Mouse (Mus musculus) thymus, adult 2 months (tissue): ENCODE data around the gene Cradd. TPM values are rescaled to one million over a fixed set of nuclear protein-coding genes. Genes with fewer than 3 reads are reported as not detected.

Experiments used
- DNase-seq: peaks from one replicate; pipeline ENCODE4 v3.0.0; 2021
- H3K27ac ChIP-seq: fragments of 200-500 bp; 2 replicates; pipeline ENCODE4 v1.5.1; 2012; ENCODE audit warnings: low read length, control low read depth; ENCODE audit not compliant: control insufficient read depth, insufficient read depth
- H3K27me3 ChIP-seq: fragments of 200-500 bp; 2 replicates; pipeline ENCODE4 v1.6.1; 2012; ENCODE audit warnings: mild to moderate bottlenecking, low read length, moderate library complexity, mixed read lengths; ENCODE audit not compliant: control insufficient read depth, insufficient read depth
- H3K36me3 ChIP-seq: fragments of 200-500 bp; 2 replicates; pipeline ENCODE4 v1.6.1; 2012; ENCODE audit warnings: mild to moderate bottlenecking, low read length, moderate library complexity; ENCODE audit not compliant: control insufficient read depth, insufficient read depth
- H3K4me1 ChIP-seq: fragments of 200-500 bp; replicated peaks from 2 replicates; pipeline ENCODE4 v1.6.1; 2012; ENCODE audit warnings: low read length; ENCODE audit not compliant: control insufficient read depth, insufficient read depth
- H3K4me3 ChIP-seq: fragments of 200-500 bp; 2 replicates; pipeline ENCODE4 v1.5.1; 2012; ENCODE audit warnings: mild to moderate bottlenecking, low read length, control low read depth, moderate library complexity; ENCODE audit not compliant: control insufficient read depth, insufficient read depth
- CTCF ChIP-seq: fragments of 200-500 bp; IDR thresholded peaks from 2 replicates; pipeline ENCODE4 v1.5.1; 2012; ENCODE audit warnings: mild to moderate bottlenecking, control low read depth, low read length, moderate library complexity, borderline replicate concordance; ENCODE audit not compliant: control insufficient read depth, poor library complexity, insufficient read depth; ENCODE audit errors: extremely low read depth
- POLR2A ChIP-seq: fragments of 200-500 bp; IDR thresholded peaks from 2 replicates; pipeline ENCODE4 v1.6.1; 2012; ENCODE audit warnings: mild to moderate bottlenecking, low read length, control low read depth, moderate library complexity; ENCODE audit not compliant: control insufficient read depth, poor library complexity, insufficient read depth; ENCODE audit errors: extremely low read depth
- WGBS: fragments of 180-500 bp; shearing (Covaris S2); methylation state at CpG from one replicate; pipeline ENCODE4 v1.1.7; 2018; 5-methylcytosine and 5-hydroxymethylcytosine counted together
- polyA plus RNA-seq: library from polyadenylated mRNA; depleted of rRNA; stranded (reverse); fragments of >200 nt; gene quantifications from 2 replicates; pipeline ENCODE4 v1.2.3, GENCODE M21; 2012

Cradd gene
- polyA plus RNA-seq, 1 experiment = 15.8 TPM

DNA sequence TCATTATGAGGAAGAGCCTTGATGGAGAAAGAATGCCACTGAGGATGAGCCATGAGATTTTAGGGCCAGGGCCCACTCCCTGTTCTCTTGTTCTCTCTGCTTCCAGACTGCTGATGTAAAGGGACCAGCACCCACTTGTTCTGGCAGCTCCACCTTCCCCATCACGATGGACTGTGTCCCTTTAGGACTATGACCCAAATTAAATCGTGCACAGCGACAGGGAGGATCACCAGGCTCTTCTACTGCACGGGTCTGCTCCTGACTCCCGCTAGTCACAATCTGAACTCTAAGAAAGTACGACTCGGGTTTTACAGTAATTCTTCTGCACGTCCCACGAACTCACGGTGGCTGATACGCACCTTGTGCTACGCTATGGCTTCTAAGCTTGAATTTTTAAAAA is 14.9 kb downstream of the Cradd start:
- TF ChIP-seq CTCF (no peak), POLR2A (no peak)
- WGBS = 98% methylated on average over 12 of the region's 12 CpGs
- H3K27me3 ChIP-seq = no peaks in the 10 kb centered on the region
- DNase-seq = no peak
- H3K4me1 ChIP-seq = peaks cover 8% of the 10 kb centered on the region
- no peak overlapping the region for H3K27ac ChIP-seq
- H3K36me3 ChIP-seq = no peaks in the 10 kb centered on the region
- H3K4me3 ChIP-seq = no peak overlapping the region

DNA sequence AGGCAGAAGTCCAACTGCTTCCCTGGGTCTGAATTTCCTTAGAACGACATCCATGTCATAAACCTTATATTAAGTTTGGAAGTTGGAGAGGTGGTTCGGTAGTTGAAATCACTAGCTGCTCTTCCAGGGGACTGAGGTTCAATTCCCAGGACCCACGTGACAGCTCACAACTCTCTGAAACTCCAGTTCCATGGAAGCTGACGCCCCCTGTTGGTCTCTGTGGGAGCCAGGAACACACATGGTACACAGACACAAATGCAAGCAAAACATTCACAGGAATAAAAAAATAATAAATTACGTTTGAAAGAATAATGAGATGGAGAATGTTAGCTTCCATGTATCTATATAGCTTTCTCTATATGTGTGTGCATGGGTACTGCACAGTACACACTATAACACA is 16.0 kb downstream of the Cradd start:
- Histone ChIP-seq H3K4me3 (no peak overlapping the region), H3K4me1 (peaks cover under 1% of the 10 kb centered on the region; the same call in 1 of the 2 replicates), H3K27ac (no peak overlapping the region), H3K36me3 (no peaks in the 10 kb centered on the region), H3K27me3 (no peaks in the 10 kb centered on the region)
- 98% methylated on average over 5 of the region's 5 CpGs for WGBS
- no peak for DNase-seq
- TF ChIP-seq CTCF = no peak
- no peak for TF ChIP-seq POLR2A

DNA sequence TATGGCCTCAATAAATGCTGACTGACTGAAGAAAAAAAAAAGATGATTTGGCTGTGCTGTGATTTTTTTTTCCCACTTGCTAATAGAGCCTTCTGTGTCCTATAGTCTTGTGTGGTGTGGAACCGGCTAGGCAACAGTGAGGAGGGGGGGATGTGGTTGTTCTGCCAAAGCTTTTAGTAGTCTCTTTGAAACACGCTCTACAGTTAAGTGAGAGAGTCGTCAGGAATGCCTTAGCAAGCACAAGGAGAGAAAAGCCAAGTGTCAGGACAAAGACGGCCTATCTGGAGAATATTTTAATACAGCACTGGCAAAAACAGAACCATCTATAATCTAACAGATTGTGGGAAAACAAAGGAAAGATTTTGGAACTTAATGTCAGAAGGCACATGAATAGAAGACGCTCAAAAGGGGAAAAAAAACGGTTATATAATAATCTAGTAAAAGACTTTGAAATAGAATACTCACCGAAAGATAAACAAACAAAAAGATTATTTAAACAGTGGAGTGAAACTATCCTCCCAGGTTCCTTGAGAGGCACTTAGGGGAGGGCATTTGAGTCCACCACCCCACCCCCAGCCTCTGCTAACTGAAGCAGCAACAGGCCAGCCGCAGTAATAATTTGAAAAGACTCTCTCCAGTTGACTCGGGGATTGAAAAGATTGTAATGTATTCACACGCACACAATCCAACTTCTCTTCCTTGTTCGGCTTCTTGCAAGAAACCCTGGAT is 16.9 kb downstream of the Cradd start:
- no peak for DNase-seq
- Histone ChIP-seq H3K36me3 (no peaks in the 10 kb centered on the region), H3K4me1 (no peaks in the 10 kb centered on the region), H3K27me3 (no peaks in the 10 kb centered on the region), H3K4me3 (no peak overlapping the region), H3K27ac (no peak overlapping the region)
- 90% methylated on average over 11 of the region's 11 CpGs for WGBS
- TF ChIP-seq CTCF (no peak), POLR2A (no peak)

DNA sequence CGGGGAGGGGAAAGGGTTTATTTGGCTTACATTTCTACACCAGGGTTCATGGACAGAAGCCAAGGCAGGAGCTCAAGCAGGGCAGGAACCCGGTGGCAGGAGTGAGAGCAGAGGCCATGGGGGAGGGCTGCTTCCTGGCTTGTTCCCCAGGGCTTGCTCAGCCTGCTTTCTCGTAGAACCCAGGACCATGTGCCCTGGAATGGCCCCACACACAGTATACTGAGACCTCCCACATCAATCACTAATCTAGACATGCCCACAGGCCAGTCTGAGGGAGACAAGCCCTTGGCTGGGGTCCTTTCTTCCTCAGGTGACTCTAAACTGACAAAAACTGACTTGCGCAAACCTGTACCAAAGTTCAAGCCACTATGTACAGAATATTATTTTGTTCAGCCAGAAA is 19.7 kb downstream of the Cradd start:
- TF ChIP-seq CTCF (no peak), POLR2A (no peak)
- no peak for DNase-seq
- H3K36me3 ChIP-seq = no peaks in the 10 kb centered on the region
- no peak overlapping the region for H3K27ac ChIP-seq
- H3K27me3 ChIP-seq = no peaks in the 10 kb centered on the region
- WGBS = 56% methylated on average over 4 of the region's 4 CpGs
- H3K4me3 ChIP-seq = no peak overlapping the region
- no peaks in the 10 kb centered on the region for H3K4me1 ChIP-seq

DNA sequence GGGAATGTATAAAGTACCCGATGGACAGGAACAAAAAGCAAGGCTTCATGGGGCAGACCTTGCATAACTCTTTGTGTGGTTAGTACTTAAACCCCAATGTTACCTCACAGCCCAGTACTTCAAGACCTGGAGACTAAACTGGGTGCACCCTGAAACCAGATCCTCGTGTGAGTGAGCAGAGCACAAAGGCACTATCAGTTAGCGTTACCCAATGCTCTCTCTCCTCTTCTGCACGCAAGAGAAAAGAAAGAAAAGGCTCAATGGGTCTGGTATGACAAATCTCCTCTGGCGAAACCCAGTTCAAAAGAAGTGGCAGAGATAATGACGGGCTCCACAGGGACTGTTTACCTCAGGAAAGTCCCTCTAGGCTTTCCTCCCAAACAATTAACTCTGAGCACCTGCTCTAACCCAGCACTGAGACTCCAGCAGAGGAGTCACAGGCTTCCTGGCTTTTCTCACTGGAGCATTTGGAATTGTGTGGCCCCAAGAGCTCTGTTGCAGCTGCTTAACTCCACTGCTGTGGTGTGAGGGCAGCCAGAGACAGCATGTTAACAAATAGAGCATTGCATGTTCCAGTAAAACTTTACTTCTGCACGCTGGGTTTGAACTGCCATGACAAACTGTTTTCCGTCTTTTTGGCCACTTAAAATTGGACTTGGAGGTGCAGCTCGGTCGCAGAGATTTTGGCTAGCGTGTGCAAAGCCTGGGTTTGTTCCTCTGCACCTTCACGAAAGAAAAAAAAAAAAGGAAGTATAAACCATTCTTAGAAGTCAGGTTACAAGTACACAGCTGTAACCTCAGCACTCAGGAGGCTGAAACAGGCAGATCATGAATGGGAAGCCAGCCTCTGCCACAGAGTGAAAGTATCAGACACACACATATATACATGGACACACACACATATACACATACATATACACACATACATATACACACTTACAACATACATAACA is 21.4 kb downstream of the Cradd start:
- Histone ChIP-seq H3K4me1 (peaks cover 4% of the 10 kb centered on the region; the same call in 1 of the 2 replicates), H3K4me3 (no peak overlapping the region), H3K27ac (no peak overlapping the region), H3K36me3 (no peaks in the 10 kb centered on the region), H3K27me3 (no peaks in the 10 kb centered on the region)
- TF ChIP-seq POLR2A (no peak), CTCF (no peak)
- DNase-seq = no peak
- WGBS = 78% methylated on average over 12 of the region's 12 CpGs

DNA sequence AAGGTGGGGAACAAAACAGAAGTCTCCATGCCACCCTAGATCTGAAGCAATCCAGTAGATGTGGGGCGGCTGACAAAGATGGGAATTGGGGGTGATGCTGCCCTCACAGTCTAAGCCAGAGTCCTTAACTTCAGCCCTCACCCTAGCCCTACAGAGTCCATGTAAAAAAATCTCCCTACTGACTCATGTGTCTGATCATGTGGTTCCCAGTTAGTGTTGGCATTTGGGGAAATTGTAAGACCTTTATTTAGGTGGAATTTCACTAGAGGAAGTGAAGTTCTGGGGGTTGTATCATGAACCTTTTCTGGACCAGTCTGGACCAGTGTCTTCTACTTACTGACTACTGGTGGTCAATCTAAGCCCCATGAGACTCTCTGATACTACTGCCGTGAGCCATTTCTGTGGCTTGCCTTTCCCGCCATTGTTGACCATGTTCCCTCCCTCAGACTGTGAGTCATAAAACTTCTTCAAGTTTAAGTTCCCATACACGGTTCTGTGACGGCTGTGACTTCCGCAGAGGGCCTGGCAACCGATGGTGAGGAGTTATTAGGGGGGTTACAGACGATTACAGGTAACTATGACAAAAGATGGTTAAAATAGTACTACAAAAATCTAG is 23.6 kb downstream of the Cradd start:
- WGBS = 82% methylated on average over 8 of the region's 8 CpGs
- no peaks in the 10 kb centered on the region for H3K36me3 ChIP-seq
- H3K27me3 ChIP-seq = no peaks in the 10 kb centered on the region
- H3K27ac ChIP-seq = no peak overlapping the region
- peaks cover 8% of the 10 kb centered on the region for H3K4me1 ChIP-seq
- TF ChIP-seq CTCF = no peak
- TF ChIP-seq POLR2A = no peak
- no peak for DNase-seq
- no peak overlapping the region for H3K4me3 ChIP-seq
